Mouse (Mus musculus) thymus, adult 2 months (tissue): ENCODE results near the gene Ltk.

Experiments
- CTCF ChIP-seq: fragments of 200-500 bp; IDR thresholded peaks from 2 replicates; pipeline ENCODE4 v1.5.1; 2012; ENCODE audit warnings: mild to moderate bottlenecking, control low read depth, low read length, moderate library complexity, borderline replicate concordance; ENCODE audit not compliant: control insufficient read depth, poor library complexity, insufficient read depth; ENCODE audit errors: extremely low read depth
- POLR2A ChIP-seq: fragments of 200-500 bp; IDR thresholded peaks from 2 replicates; pipeline ENCODE4 v1.6.1; 2012; ENCODE audit warnings: mild to moderate bottlenecking, low read length, control low read depth, moderate library complexity; ENCODE audit not compliant: control insufficient read depth, poor library complexity, insufficient read depth; ENCODE audit errors: extremely low read depth

- TF ChIP-seq CTCF, result no peak
- TF ChIP-seq POLR2A, result no peak
These were observed 50.2 kb downstream of the Ltk start for GRCm38 (mm10) chr2:119710011-119710410.
